Mouse (Mus musculus) heart, postnatal 0 days (tissue): Measurements from ENCODE around the gene Ang4. TPM values are rescaled to one million over a fixed set of nuclear protein-coding genes. Genes with fewer than 3 reads are reported as not detected.

ENCODE experiments used
- ATAC-seq: fragments of 200-750 bp; cut with Nextera tagmentation; 2 replicates; pipeline ENCODE4 v1.8.0; 2017; ENCODE audit warnings: low read depth, moderate number of reproducible peaks, moderate library complexity; ENCODE audit not compliant: insufficient read depth
- DNase-seq: peaks from one replicate; pipeline ENCODE4 v3.0.0-alpha.2; 2016; ENCODE audit warnings: low spot score
- H3K27ac ChIP-seq: fragments of 300-500 bp; sonication (generic); 2 replicates; pipeline ENCODE4 v1.5.1; 2014; ENCODE audit warnings: low read depth, mild to moderate bottlenecking
- H3K27me3 ChIP-seq: fragments of 300-500 bp; sonication (generic); 2 replicates; pipeline ENCODE4 v1.6.1; 2014; ENCODE audit warnings: low read length, mixed read lengths; ENCODE audit not compliant: control insufficient read depth, insufficient read depth
- H3K36me3 ChIP-seq: fragments of 300-500 bp; sonication (generic); replicated peaks from 2 replicates; pipeline ENCODE4 v1.6.1; 2014; ENCODE audit warnings: low read length, mixed read lengths; ENCODE audit not compliant: control insufficient read depth, insufficient read depth
- H3K4me1 ChIP-seq: fragments of 300-500 bp; sonication (generic); 2 replicates; pipeline ENCODE4 v1.6.1; 2014; ENCODE audit warnings: antibody characterized with exemption; ENCODE audit not compliant: control insufficient read depth, insufficient read depth
- H3K4me2 ChIP-seq: fragments of 300-500 bp; sonication (generic); 2 replicates; pipeline ENCODE4 v1.6.1; 2014; ENCODE audit warnings: low read depth, mild to moderate bottlenecking, low read length, moderate library complexity
- H3K4me3 ChIP-seq: fragments of 300-500 bp; sonication (generic); 2 replicates; pipeline ENCODE4 v1.5.1; 2014; ENCODE audit warnings: low read depth, low read length
- H3K9ac ChIP-seq: fragments of 300-500 bp; sonication (generic); replicated peaks from 2 replicates; pipeline ENCODE4 v1.6.1; 2014; ENCODE audit warnings: low read depth, low read length, mixed read lengths
- H3K9me3 ChIP-seq: fragments of 300-500 bp; sonication (generic); replicated peaks from 2 replicates; pipeline ENCODE4 v1.6.1; 2016; ENCODE audit warnings: low read length; ENCODE audit not compliant: control insufficient read depth
- CTCF ChIP-seq: IDR thresholded peaks from 2 replicates; pipeline ENCODE4 v1.5.1; 2016; ENCODE audit warnings: antibody characterized with exemption, control low read depth, low read depth
- EP300 ChIP-seq: IDR thresholded peaks from 2 replicates; pipeline ENCODE4 v1.6.1; 2016; ENCODE audit warnings: antibody characterized with exemption, low read depth
- WGBS: fragments of 180-500 bp; shearing (Covaris S2); extraction: QIAGEN DNeasy Blood & Tissue Kit; methylation state at CpG from one replicate; pipeline ENCODE4 v1.1.7; 2014; 5-methylcytosine and 5-hydroxymethylcytosine counted together
- polyA plus RNA-seq: library from polyadenylated mRNA; unstranded; fragments of >200 nt; fragmentation: Nextera tagmentation; extraction: Ambion mirVana; gene quantifications from 2 replicates; pipeline ENCODE4 v1.2.1, GENCODE M21; 2015
- total RNA-seq: library from RNA; depleted of rRNA; stranded (reverse); fragments of >200 nt; gene quantifications from 2 replicates; pipeline ENCODE4 v1.2.3, GENCODE M21; 2014; ENCODE audit warnings: low replicate concordance; rRNA removed

Ang4 gene
- not detected in 2 replicates for total RNA-seq
- not detected in 2 replicates for polyA plus RNA-seq

- no peaks in the 10 kb centered on the region for H3K9me3 ChIP-seq
- WGBS: 62% methylated on average over 5 of the region's 5 CpGs
- no peaks in the 10 kb centered on the region for H3K36me3 ChIP-seq
- ATAC-seq: no peak
- TF ChIP-seq CTCF (no peak), EP300 (no peak)
- H3K27me3 ChIP-seq: no peaks in the 10 kb centered on the region
- no peaks in the 10 kb centered on the region for H3K4me1 ChIP-seq
- no peak within 1 kb of the TSS for H3K9ac ChIP-seq
- no peak for DNase-seq
- H3K27ac ChIP-seq: no peak within 1 kb of the TSS
- no peak within 1 kb of the TSS for H3K4me2 ChIP-seq
- no peak within 1 kb of the TSS for H3K4me3 ChIP-seq
Measured at GRCm38 (mm10) chr14:51773490-51773889, at the start of gene Ang4. TSS of gene Ang4 (minus strand) at chr14:51773590.

DNA sequence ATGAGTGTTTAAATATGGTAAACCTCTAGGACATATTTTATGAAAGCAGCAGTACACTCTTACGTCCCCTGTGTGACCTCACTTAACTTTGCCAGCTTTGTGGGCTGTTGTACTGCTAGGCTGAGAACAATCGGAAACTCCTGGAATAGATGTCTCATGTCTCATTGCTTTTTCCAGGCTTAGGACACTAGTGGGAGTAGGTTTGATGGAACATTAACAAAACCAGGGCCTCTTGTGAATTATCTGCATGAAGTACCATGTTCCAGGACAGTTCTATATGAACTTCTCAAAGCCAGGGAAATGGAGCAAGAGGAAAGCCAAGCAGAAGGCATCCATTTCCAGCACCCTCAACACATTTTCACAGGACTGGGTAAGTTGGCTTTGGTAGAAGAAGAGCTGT lies 26.4 kb upstream of the Ang4 start, which contains the start of gene AY358078:
Gene AY358078 (plus strand): TSS at position 301 of the 400 bp plus-strand sequence.
- Histone ChIP-seq H3K4me2 (no peak within 1 kb of the TSS), H3K27ac (no peak within 1 kb of the TSS), H3K4me1 (no peaks in the 10 kb centered on the region), H3K9ac (no peak within 1 kb of the TSS), H3K4me3 (no peak within 1 kb of the TSS), H3K9me3 (no peaks in the 10 kb centered on the region), H3K27me3 (no peaks in the 10 kb centered on the region), H3K36me3 (no peaks in the 10 kb centered on the region)
- TF ChIP-seq CTCF (no peak), EP300 (no peak)
- ATAC-seq: no peak
- no peak for DNase-seq
- WGBS: 74% methylated on average over 2 of the region's 2 CpGs

GRCm38 (mm10) chr14:51794106-51794505 lies 20.7 kb upstream of the Ang4 start:
- ATAC-seq (no peak), DNase-seq (no peak)
- Histone ChIP-seq H3K27me3 (no peaks in the 10 kb centered on the region), H3K4me2 (no peak overlapping the region), H3K9me3 (no peaks in the 10 kb centered on the region), H3K9ac (no peak overlapping the region), H3K27ac (no peak overlapping the region), H3K4me3 (no peak overlapping the region), H3K4me1 (no peaks in the 10 kb centered on the region), H3K36me3 (no peaks in the 10 kb centered on the region)
- 65% methylated on average over 2 of the region's 2 CpGs for WGBS
- TF ChIP-seq EP300 (no peak), CTCF (no peak)

DNA sequence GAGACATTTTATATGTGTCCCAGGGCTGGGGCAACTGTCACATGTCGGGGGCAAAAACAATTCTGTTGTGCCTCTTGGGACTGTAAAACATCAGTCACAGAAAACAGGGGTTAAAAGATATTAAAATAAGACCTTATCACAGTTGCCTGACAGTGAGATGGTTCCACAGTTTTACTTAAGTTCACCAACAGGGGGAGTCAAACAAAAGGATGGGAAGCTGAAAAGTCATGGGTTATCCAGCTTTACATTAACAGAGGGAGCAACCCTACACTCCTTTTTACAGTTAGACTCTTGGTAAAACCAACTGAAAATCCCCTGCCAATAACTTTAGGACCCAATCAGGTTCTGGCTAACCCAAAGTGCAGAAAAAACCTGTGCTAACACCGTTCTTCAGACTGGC lies 15.8 kb upstream of the Ang4 start:
- WGBS: 79% methylated on average over 2 of the region's 2 CpGs
- TF ChIP-seq CTCF: no peak
- no peak for TF ChIP-seq EP300

GRCm38 (mm10) chr14:51787061-51787460 lies 13.7 kb upstream of the Ang4 start:
- Histone ChIP-seq H3K4me2 (no peak overlapping the region), H3K27me3 (no peaks in the 10 kb centered on the region), H3K4me3 (no peak overlapping the region), H3K9ac (no peak overlapping the region), H3K27ac (no peak overlapping the region), H3K9me3 (no peaks in the 10 kb centered on the region), H3K36me3 (no peaks in the 10 kb centered on the region), H3K4me1 (no peaks in the 10 kb centered on the region)
- no peak for TF ChIP-seq EP300
- no peak for TF ChIP-seq CTCF
- WGBS: 48% methylated on average over 5 of the region's 5 CpGs
- DNase-seq (no peak), ATAC-seq (no peak)

More for the DNA sequence above, 15.8 kb upstream of the Ang4 start:
- Histone ChIP-seq H3K9ac (no peak overlapping the region), H3K27me3 (no peaks in the 10 kb centered on the region), H3K36me3 (no peaks in the 10 kb centered on the region), H3K27ac (no peak overlapping the region), H3K4me3 (no peak overlapping the region), H3K4me1 (no peaks in the 10 kb centered on the region), H3K4me2 (no peak overlapping the region), H3K9me3 (no peaks in the 10 kb centered on the region)
- DNase-seq (no peak), ATAC-seq (no peak)

DNA sequence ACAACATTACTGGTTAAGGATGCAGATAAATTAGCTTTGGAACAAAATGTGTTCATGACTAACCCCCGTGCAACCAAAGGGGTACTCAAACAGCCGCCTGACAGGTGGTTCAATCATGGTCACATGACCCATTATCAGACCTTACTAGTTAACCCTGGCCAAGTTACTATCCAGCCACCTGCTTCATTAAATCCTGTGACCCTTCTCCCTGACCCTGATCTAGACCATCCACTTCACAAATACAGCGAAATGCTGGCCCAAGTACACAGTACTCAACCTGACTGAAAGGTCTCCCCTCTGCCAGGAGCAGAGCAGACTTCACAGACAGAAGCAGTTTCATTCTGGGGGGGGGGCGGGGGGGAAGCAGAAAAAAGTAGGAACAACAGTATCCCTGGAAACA lies 12.9 kb upstream of the Ang4 start:
- WGBS: 64% methylated on average over 4 of the region's 4 CpGs
- no peaks in the 10 kb centered on the region for H3K27me3 ChIP-seq
- H3K9ac ChIP-seq: no peak overlapping the region
- H3K36me3 ChIP-seq: no peaks in the 10 kb centered on the region
- no peaks in the 10 kb centered on the region for H3K9me3 ChIP-seq
- H3K4me3 ChIP-seq: no peak overlapping the region
- H3K27ac ChIP-seq: no peak overlapping the region
- ATAC-seq: no peak
- no peak overlapping the region for H3K4me2 ChIP-seq
- no peaks in the 10 kb centered on the region for H3K4me1 ChIP-seq
- TF ChIP-seq CTCF: no peak
- no peak for TF ChIP-seq EP300
- no peak for DNase-seq
